Mouse (Mus musculus): ENCODE measurements at regions not wholly inside any gene's neighbourhood (a gene's known extent, or its start where the extent isn't known, plus 50 kb on each side); places are given as distances from the start of the nearest gene placed in this dataset.
A peak's percentile ranks its signal among the peaks of the same experiment; 100 is the strongest.

DNA sequence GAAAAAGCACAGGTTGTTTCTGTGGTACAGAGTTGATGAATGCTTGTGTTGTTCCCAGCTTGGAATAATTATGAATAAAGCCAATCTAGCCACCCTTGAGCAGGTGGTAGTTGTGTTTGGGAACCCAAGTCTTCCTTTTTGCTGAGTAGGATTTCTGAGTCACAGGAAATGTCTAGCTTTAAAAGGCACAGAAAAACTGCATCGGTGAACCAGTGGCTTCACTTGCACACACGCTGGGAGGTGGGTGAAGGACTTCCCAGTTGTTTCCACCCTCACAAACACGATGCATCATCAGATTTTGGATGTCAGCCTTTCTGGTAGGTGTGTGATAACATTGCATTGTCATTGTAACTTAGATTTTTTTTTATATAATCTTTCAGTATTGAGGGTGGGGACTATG lies 322.9 kb upstream of the Slco3a1 start:
- DNase-seq (ENCODE audit: low read depth), result no peak

DNA sequence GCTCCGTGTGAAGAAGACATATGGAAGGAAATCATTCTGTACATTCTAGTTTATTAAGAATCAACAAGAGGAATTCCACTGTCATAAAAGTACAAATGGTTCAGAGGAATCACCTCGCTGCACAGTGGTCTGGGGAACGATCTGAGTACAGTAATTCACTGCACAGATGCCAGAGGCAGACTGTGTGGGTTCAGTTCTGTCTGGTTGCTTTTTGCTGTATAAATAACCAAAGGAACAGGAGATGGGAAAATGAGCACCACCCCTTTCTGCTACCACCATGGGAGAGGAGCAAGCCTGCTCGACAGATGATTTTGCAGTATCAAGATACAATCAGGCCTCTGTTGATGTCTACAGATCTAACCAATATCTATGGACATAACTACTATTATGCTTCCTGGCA lies 322.1 kb upstream of the Slco3a1 start:
- DNase-seq (ENCODE audit: low read depth), result no peak

DNA sequence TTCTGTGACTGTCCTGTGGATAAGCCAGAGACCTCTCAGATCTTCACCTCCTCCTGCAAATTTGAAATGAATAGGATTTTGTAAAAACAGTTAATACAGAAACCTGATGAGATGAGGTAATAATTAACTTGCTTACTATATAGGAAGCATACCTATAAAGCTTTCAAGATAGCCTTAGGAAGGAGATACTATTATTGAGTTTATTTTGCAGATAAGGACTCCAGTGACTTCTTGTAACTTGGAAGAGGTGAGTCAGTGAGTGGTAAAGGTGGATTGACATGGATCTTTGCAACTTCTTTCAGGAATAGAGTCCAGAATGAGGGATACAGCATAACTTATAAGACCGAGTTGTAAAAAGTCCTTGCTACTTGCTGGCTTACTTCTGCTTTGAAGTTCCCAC lies 315.7 kb upstream of the Slco3a1 start:
- DNase-seq (ENCODE audit: low read depth), result no peak

DNA sequence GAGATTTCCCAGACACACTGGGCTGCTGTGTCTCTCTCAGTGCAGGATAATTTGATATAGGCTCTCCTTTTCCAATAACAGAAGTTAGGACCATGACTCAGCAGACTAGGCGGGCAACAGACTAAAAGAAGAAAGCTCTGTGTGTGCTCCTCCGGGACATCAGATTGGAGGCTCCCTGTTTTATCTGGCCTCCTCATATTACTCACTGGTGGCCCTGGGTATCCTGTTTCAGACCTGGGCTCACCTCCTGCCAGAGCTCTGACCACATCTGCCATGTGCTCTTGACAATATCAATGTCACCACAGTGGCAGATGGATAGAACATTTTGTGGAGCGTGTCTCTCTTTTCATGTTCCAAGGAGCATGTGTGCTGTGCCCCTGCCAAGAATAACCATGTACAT lies 308.1 kb upstream of the Slco3a1 start:
- peak; percentile 60 for DNase-seq (ENCODE audit: low read depth)

DNA sequence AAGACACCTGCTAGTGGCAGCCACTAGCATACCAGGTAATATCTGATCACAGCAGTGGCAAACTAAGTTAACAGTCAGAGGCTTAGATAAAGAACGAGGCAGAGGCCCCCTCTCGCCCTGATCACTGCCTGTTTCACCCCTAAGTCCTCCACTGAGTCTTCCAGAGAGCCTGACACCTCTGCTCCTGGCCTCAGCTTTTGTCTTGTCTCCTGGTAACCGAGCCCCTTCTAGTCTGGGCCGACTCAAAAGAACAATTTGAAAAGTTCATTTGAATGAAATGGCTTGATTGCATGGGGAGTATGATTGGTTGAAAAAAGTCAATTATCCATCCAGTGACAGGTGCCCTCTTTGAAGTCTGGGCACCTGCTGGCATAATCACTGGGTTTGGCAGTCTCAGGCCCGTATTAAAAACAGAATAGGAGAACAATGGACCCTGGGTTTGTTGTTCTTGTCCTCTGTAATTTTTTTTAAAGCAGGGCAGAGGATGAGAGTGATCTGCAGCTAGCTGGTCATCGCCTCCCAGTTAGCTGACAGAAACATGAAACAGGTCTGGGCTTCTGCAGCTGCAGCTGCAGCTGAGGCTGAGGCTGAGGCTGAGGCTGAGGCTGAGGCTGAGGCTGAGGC lies 289.8 kb upstream of the Slco3a1 start:
- no peak for DNase-seq (ENCODE audit: low read depth)

DNA sequence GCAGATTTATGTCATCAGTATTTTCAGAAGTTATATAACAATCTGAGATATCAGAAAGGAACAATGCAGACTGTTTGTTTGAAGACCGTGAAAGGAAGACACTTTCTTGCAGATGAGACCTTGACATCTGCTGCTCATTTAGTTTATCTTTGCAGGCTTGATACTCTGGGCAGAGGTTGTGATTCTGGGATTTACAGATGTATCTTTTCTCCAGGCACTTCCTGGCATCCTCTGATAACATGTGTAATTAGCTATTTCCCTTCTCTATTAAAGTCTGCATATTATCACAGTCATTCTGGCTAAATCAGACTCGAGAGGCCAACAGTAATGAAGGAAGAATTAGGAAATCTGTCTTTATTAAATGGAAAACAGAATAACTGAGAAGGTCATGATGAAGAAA lies 268.7 kb upstream of the Slco3a1 start:
- no peak for DNase-seq (ENCODE audit: low read depth)

DNA sequence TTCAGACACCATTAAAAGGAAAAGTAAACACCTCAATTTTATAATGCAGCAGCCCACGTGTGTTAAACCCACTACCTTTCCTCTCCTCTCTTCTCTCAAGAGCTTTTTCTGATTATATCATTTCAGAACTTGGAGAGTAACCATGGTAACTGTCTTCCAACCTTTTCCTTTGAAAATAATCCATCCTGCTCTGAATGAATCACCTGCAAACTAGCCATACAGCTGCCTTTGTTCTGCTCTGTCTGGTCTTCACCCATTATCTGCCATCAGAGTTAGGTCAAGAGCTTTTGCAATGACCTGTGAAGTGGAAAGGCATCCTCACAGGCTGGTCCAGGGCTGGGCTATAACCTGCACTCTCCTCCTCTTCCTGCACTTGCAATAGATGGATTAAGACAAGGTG lies 238.7 kb upstream of the Slco3a1 start:
- no peak for DNase-seq (ENCODE audit: low read depth)

DNA sequence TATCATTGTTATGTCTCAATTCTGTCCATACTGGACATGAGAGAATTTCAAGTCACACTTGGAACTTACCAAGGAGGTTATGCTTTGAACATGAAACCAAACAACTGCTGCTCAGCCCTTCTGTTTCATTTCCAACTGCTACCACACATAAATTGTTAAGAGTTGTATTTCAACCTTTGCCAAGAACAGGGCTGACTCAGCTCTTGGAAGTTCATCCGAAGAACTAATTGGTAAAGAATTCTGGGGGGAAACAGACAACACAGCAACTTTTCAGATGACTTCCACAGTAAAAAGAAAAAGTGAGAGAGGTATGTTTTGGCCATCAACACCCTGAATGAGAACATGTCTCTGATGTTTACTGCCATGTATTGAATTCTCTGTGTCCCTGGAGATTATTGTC lies 234.1 kb upstream of the Slco3a1 start:
- no peak for DNase-seq (ENCODE audit: low read depth)

DNA sequence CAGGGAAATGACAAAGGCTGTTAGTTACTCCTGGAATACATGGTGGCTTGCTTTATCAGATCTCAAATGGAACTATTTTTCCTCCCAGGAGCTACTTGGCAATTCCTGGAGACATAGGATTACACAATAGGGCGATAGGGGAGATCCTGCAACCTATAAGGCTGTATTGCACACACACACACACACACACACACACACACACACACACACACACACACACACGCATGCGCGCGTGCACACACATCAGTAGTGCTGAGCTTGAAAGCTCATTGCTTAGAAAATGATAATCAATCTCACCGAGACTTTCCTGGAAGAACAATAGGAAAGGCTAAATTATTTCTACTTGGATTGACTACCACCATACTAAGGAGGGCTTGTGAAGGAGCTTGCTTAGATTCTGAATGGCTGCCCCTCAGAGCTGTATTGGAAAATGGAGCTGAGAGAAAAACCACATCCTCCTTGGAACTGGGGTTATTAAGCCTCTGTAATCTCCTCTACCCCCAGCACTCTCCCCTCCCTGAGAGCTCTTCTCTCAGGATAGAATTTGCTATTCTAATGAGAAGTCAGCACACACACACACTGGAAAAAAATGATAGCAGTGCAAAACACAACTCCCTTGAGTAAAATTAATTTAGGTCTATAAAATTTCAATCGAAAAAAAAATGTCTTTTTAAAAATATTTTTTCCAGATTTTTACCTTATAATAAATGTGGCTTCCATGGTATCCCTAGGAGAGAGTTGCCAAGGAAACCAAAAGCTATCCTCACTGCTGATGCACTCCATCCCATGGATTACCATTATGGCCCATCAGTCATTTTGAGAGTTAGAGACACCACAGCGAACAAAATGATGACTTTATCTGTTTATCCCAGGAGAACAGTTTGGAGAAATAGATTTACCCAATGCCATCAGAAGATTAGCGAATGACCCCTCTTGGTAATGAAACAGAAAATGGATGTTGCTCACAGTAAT lies 217.1 kb upstream of the Slco3a1 start:
- no peak for DNase-seq (ENCODE audit: low read depth)

DNA sequence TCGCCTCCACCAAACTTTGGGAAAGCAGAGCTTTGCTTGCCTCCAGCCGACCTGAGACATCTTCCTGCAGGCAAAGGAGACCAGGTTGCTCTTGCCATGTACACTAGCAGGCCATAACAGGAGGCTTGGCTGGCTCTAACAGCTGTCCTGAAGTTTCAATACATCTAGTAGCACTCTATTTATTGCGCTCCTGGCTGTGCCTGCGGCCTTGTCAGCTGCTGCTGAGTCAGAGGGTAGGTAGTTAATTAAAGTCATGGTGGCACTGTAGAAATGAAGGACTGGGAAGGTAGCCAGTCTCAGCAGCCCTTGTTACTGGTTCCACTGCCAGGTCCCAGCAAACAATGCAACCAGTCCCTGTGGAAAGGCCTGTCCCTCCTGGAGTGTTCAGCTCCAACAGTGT lies 212.0 kb upstream of the Slco3a1 start:
- no peak for DNase-seq (ENCODE audit: low read depth)

DNA sequence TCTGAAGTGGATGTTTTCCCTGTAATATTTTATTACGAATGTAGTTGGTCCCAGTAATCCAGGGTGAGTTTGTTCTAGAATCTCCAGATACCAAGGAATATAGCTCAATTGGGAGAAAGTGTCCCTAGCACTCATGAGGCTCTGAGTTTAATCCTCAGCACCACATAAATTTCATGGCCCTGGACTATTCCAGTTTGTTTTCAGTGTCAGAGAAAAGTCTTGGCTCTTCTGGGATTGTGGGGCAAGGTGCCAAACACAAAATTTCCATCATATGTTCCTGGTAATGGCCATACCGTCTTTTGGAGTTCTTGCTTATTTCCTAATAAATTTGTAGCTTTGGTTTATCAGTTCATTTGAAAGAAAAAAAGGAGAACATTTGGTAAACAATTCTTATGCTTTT lies 202.9 kb upstream of the Slco3a1 start:
- no peak for DNase-seq (ENCODE audit: low read depth)

DNA sequence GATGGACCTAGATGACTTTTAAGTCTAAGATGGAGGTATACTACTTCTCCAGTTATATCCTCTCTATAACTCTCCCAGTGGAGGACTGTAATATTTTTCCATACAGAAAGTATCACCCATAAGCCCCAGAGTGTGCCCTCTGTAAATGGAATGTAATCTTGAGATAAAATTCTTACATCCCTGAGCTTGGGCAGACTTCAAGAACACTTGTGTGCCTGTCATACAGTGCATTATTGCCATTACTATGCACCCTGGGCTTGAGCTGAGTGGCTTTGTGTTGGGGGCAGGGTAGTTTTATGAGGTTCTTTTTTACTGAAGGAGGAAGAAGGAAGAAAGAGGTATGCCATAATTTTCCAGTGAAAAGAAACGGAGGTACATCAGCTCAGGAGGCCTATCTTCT lies 193.1 kb upstream of the Slco3a1 start:
- DNase-seq (ENCODE audit: low read depth), result no peak

DNA sequence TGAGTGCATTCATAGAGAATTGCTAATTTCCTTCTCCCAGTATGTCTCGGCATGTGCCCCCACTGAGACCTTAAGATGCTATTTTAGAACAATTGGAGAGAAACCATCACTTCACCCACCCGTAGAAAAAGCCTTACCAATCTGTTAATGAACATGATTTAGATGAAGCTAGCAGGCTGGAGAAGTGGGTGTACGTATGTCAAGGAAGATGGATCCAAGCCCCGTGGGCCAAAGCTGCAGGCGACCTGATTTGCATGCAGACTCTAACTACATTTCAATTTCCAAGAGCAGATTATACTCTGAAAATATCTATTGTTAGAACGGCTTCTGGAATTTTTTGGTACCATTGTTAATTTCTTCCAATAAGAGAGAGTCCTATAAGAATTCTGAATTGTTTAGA lies 180.4 kb upstream of the Slco3a1 start:
- no peak for DNase-seq (ENCODE audit: low read depth)

DNA sequence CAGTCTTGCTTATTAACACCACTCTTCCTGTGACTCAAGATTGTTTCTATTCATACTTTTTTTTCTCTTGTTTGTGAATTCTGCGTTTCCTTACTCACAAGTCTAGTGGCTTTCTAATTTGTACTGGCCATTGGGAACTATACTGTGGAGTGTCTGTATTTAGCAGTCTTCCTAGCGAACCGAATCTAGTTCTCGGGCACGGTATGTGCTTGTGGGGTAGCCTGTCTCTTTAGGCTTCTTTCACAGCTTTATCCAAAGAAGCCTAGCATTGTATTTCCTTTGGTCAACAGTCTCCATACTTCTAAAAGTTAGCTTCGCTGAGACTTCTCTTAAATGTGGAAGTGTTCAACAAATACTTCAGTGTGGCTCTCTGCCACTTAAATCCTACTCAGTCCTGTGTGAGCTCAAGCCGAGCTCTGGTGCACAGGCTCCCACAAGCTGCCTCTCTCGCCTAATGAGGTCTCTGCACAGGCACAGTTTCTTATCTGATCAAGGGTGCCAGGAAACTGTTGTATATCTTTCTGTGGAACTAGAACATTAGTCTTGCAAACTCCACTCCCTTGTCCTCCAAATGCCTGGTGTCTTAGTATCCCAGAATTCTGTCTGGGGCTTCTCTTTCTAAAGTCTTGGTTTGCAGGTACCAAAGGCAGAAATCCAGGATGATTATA lies 171.9 kb upstream of the Slco3a1 start:
- DNase-seq (ENCODE audit: low read depth), result no peak

DNA sequence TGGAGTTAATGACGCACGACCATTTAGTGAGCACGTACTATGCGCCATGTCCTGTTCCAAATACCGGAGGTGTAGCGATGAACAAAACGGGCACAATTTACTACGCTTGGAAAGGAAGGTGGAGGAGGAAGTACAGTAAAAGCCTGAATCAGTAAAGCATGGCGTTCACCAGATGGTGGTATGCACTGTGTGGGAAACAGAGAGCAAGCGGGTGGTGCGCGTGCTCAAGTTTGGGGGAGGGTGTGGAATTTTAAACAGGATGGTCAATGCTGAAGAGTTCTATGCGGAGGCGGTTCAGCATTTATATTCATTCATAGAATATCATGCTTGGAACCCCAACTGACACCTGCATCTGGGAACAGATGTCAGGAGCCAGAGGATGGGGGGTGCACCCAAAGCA lies 164.7 kb upstream of the Slco3a1 start:
- no peak for DNase-seq (ENCODE audit: low read depth)

DNA sequence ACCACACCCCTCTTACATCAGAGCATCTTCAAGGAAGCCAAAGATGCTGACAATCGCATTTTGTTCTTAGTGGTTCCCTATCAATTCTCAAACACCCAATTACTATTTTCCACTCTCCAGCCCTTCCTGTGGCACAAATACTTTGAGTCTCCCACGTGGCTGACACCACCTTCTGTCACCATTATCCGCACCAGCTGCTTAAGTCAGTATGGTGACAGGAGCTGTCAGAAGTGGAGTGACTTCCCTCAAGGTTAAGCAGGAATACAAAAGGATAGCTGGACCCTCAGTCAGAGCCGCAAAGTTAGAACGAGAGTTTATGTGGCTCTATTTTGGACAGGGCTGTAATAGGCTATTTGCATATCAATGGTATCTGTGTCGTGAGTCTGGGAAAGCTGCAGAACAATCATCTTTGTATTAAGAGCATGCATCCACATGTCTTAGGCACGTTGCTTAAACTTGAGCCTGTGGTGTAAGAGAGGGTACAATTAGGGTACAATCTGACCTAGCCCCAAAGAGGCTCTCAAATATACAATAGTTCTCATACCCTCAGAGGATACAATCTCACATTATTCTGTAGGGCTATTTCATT lies 155.5 kb upstream of the Slco3a1 start:
- DNase-seq (ENCODE audit: low read depth), result no peak

DNA sequence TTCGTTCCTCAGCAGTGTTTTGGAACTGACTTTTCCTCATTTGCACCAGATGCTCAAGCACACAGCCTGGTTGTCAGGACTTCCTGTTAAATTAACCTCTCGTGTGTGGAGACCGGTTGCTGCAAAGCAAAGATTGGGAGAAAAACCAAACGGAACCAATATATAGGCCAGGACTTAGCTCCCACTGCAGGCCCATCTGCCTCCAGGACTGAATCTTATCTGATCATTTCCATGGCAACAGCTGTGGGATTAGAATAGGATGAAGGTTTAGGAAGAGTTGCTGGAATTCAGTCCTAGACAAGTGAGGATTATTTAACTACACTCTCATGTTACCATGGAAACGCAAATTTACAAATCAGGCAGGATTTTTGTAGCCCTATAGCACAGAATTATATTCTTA lies 154.4 kb upstream of the Slco3a1 start:
- no peak for DNase-seq (ENCODE audit: low read depth)

DNA sequence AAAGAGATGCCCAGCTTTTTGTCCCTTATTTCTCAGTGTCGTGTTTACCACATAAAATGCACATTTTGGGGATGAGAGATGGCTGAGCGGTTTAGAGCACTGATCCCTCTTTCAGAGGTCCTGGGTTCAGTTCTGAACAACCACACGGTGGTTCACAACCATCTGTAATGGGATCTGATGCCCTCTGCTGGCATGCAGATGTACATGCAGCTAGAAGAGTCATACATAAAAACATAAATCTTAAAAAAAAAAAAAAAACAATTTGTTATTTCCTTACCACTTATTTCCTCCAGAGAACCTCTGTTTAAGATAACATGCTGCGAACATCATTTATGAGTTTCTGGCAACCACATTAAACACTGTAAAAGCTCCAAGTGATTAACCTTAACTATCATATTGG lies 149.0 kb upstream of the Slco3a1 start:
- no peak for DNase-seq (ENCODE audit: low read depth)

DNA sequence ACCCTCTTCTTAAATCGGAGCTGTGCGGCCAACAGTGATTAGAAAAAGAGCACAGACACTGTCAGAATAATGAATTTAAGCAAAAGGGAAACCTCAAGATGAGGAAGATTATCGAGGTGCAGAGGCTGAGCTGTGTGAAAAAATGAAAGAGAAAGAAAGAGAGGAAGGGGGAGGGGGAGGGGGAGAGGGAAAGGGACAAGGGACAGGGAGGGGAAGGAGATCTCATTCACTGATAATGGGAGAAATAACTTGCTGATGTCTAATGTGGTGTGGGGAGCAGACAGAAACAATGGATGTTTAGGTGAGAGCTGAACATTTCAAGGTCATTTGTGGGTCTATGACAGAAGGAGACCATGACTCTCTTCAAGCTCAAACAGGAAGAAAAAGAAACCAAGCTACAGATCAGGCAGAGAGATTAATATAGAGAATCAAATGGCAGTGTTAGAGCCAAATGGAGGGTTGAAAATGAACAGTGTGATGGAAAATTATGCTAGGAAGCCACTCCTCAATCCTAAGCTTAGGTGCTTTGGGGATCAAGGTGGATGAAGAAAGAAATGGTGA lies 143.3 kb upstream of the Slco3a1 start:
- DNase-seq (ENCODE audit: low read depth), result no peak

DNA sequence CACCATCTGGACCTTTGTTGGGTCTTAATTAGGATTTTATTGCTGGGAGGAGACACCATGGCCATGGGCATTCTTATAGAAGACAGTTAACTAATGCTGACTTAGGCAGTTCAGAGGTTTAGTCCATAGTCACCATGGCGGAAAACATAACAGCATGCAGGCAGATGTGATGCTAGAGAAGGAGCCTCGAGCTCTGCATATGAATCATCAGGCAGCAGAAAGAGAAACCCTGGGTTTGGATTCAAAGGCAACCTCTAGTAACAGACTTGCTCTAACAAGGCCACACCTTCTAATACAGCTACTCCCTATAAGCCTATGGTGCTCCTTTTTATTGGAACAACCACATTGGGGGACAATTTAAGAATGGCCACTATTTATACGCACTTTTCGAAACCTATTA lies 141.7 kb upstream of the Slco3a1 start:
- DNase-seq (ENCODE audit: low read depth), result no peak

DNA sequence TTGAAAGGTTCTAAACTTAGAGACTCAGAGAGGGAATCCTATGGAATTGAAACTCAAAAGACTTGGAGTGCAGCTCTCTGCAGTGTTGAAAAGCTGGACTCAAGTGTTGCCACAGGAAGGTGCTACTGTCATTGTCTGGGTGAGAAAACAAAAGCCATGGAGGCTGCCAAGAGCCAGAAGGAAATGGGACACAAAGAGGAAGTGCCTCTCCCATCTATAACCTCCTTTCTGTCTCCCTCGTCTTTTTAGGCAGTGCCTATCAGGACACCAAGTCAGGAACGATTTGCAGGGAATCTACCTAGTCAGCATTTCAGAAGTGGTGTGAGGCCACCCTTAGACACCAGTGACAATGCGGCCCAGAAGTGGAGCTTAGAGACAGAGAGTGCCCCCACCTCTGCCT lies 138.5 kb upstream of the Slco3a1 start:
- no peak for DNase-seq (ENCODE audit: low read depth)

DNA sequence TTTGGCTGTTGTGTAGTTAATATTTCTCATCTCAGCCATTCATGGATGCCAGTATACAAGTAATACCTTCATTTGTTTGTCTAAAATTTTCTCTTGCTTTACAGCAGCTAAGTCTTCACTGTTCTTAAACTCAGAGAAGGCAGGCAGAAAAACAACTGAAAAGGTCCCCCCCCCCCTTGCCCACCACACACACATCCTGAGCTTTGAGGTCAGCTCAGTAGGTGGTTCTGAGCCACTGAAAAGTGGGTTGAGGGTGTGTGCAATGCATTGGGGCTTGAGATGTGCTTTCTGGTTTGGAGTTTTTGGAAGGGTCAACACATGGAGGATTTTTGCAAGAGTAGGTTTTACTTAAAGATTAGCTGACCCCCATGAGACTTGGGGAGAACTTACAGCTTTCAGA lies 136.1 kb upstream of the Slco3a1 start:
- DNase-seq (ENCODE audit: low read depth), result no peak

Data from fibroblast of lung, adult 2 months (primary cell).